Mouse (Mus musculus) bone marrow, adult 2 months (tissue): ENCODE results near the gene Dll1.

Source experiments
- CTCF ChIP-seq: fragments of 200-500 bp; IDR thresholded peaks from 2 replicates; pipeline ENCODE4 v1.5.1; 2011; ENCODE audit warnings: low read length, control low read depth; ENCODE audit not compliant: control insufficient read depth, insufficient read depth
- POLR2A ChIP-seq: fragments of 200-500 bp; IDR thresholded peaks from 2 replicates; pipeline ENCODE4 v1.6.1; 2011; ENCODE audit warnings: low read depth, mild to moderate bottlenecking, control low read depth, low read length, borderline replicate concordance; ENCODE audit not compliant: control insufficient read depth

DNA sequence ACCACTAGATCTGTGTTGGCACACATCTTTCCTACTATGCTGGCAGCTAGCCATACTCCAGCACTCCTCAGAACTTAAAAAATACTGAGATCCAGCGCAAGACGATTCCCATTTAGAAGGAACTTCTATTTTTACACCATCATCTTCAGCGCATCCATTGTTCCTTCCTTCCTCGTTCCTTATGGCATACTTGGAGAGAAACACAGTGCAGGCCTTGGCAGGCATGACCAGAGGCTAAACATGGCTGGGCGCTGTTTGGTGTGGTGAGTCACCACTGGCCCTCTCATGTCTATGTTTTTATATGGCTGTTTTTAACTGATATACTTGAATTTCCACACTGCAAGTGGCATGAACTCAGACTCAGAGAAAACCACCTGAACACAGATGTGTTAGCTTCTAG, 11.0 kb downstream of the Dll1 start:
- TF ChIP-seq POLR2A, result no peak
- no peak for TF ChIP-seq CTCF
